Mouse (Mus musculus): ENCODE measurements around the gene Focad. TPM values are rescaled to one million over a fixed set of nuclear protein-coding genes. Genes with fewer than 3 reads are reported as not detected.
A peak's percentile ranks its signal among the peaks of the same experiment; 100 is the strongest.
"Not testable (repeated sequence)": the region's sequence is repeated elsewhere in the genome, so short reads cannot be mapped to it uniquely, and the experiment has no call there.

The Focad gene
- polyA plus RNA-seq, 1 experiment, result 9.5 TPM

GRCm38 (mm10) chr4:88345065-88345464 is 250.6 kb downstream of the Focad start:
- DNase-seq, result no peak
- WGBS, result 77% methylated on average over 4 of the region's 4 CpGs
- H3K4me1 ChIP-seq (ENCODE audit: control insufficient read depth, insufficient read depth, low read length), result no peaks in the 10 kb centered on the region
- no peak overlapping the region for H3K4me3 ChIP-seq (replicated peaks; ENCODE audit: extremely low read depth, low read depth, low read length)
- TF ChIP-seq POLR2A (IDR thresholded peaks at IDR 0.05; ENCODE audit: borderline replicate concordance, extremely low read depth, low read depth, low read length) (no peak), CTCF (IDR thresholded peaks at IDR 0.05; ENCODE audit: insufficient read depth, low read length) (no peak)

DNA sequence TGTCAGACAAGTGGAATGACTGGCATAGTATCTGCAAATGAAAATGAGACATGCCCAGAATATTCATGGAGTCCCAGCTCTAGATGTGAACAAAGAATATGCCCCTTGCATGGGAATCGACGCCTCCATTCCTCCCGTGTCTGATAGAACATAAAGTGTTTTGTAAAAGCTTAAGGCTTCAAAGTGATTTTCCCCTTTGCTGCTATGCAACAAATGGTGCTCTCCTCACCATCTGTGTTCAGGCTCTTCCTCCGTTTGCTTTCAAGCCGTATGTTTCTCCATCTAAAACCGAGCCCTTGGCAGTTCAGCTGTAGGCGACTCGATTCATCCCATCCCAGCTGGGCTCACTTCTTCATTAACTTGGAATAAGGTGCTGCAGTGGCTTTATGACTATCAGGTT is 251.5 kb downstream of the Focad start:
- Histone ChIP-seq H3K4me1 (ENCODE audit: control insufficient read depth, insufficient read depth, low read length) (no peaks in the 10 kb centered on the region; the same call in 1 of the 2 replicates), H3K4me3 (replicated peaks; ENCODE audit: extremely low read depth, low read depth, low read length) (no peak overlapping the region)
- 82% methylated on average over 8 of the region's 8 CpGs for WGBS
- TF ChIP-seq POLR2A (IDR thresholded peaks at IDR 0.05; ENCODE audit: borderline replicate concordance, extremely low read depth, low read depth, low read length), result no peak
- no peak for TF ChIP-seq CTCF (IDR thresholded peaks at IDR 0.05; ENCODE audit: insufficient read depth, low read length)
- no peak for DNase-seq

- WGBS, result 2% methylated on average over 4 of the region's 4 CpGs
- peak; percentile 42 for DNase-seq
- H3K4me3 ChIP-seq (replicated peaks; ENCODE audit: extremely low read depth, low read depth, low read length), result no peak overlapping the region
- no peaks in the 10 kb centered on the region; the same call in 1 of the 2 replicates for H3K4me1 ChIP-seq (ENCODE audit: control insufficient read depth, insufficient read depth, low read length)
- TF ChIP-seq CTCF (IDR thresholded peaks at IDR 0.05; ENCODE audit: insufficient read depth, low read length) (peak; percentile 84), POLR2A (IDR thresholded peaks at IDR 0.05; ENCODE audit: borderline replicate concordance, extremely low read depth, low read depth, low read length) (no peak)
Observed at GRCm38 (mm10) chr4:88350910-88351309, 256.5 kb downstream of the Focad start.

- Histone ChIP-seq H3K4me3 (replicated peaks; ENCODE audit: extremely low read depth, low read depth, low read length) (no peak overlapping the region), H3K4me1 (ENCODE audit: control insufficient read depth, insufficient read depth, low read length) (no peaks in the 10 kb centered on the region)
- no peak for TF ChIP-seq POLR2A (IDR thresholded peaks at IDR 0.05; ENCODE audit: borderline replicate concordance, extremely low read depth, low read depth, low read length)
- no peak for TF ChIP-seq CTCF (IDR thresholded peaks at IDR 0.05; ENCODE audit: insufficient read depth, low read length)
- no peak for DNase-seq
- 74% methylated on average over 2 of the region's 2 CpGs for WGBS
Observed at GRCm38 (mm10) chr4:88356652-88357051, 262.2 kb downstream of the Focad start.

GRCm38 (mm10) chr4:88357431-88357830 is 263.0 kb downstream of the Focad start:
- H3K4me1 ChIP-seq (ENCODE audit: control insufficient read depth, insufficient read depth, low read length), result no peaks in the 10 kb centered on the region
- no peak for DNase-seq
- 75% methylated on average over 3 of the region's 3 CpGs for WGBS
- no peak for TF ChIP-seq POLR2A (IDR thresholded peaks at IDR 0.05; ENCODE audit: borderline replicate concordance, extremely low read depth, low read depth, low read length)
- no peak for TF ChIP-seq CTCF (IDR thresholded peaks at IDR 0.05; ENCODE audit: insufficient read depth, low read length)
- H3K4me3 ChIP-seq (replicated peaks; ENCODE audit: extremely low read depth, low read depth, low read length), result no peak overlapping the region

DNA sequence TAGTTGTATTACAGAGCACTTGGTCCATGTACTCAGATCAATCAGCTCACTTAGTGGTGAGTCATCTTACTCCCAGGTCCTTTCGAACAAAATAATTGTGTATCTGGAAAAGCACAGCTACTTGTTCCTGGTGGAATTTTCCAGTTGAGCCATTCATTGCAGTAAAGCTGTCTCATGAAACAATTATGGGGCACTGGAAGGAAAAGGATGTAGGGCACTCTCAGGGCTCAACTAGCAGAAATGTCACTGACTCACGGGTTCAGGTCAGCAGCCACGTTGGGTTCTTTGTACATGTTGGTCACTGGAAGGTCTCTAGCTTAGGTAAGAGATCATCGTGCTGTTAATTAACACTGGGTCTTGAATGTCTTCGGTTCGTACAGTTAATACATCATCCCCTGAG is 275.5 kb downstream of the Focad start:
- Histone ChIP-seq H3K4me1 (ENCODE audit: control insufficient read depth, insufficient read depth, low read length) (no peaks in the 10 kb centered on the region), H3K4me3 (replicated peaks; ENCODE audit: extremely low read depth, low read depth, low read length) (no peak overlapping the region)
- TF ChIP-seq POLR2A (IDR thresholded peaks at IDR 0.05; ENCODE audit: borderline replicate concordance, extremely low read depth, low read depth, low read length) (no peak), CTCF (IDR thresholded peaks at IDR 0.05; ENCODE audit: insufficient read depth, low read length) (no peak)
- 90% methylated on average over 6 of the region's 6 CpGs for WGBS
- no peak for DNase-seq

DNA sequence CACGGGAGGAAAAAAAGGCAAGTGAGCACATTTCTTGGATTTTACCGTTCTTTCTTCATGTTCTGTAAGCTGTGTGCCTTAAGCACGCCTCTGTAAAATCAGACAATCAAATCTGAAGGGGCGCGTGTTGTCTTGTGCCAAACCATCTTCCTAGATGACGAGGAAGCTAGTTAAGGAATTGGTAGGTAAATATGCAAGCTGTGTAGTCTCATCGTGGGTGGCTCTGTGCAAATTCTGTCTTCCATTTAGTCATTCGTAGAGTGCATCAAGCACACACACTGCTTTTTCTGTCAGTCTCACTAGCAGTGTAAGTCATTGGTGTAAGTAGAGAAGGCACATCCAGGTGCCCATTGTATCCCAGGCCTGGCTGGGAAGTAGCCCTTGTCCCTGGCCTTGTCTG is 276.4 kb downstream of the Focad start:
- WGBS, result 88% methylated on average over 8 of the region's 8 CpGs
- no peak for DNase-seq
- Histone ChIP-seq H3K4me1 (ENCODE audit: control insufficient read depth, insufficient read depth, low read length) (no peaks in the 10 kb centered on the region), H3K4me3 (replicated peaks; ENCODE audit: extremely low read depth, low read depth, low read length) (no peak overlapping the region)
- no peak for TF ChIP-seq CTCF (IDR thresholded peaks at IDR 0.05; ENCODE audit: insufficient read depth, low read length)
- no peak for TF ChIP-seq POLR2A (IDR thresholded peaks at IDR 0.05; ENCODE audit: borderline replicate concordance, extremely low read depth, low read depth, low read length)

- no peak for TF ChIP-seq POLR2A (IDR thresholded peaks at IDR 0.05; ENCODE audit: borderline replicate concordance, extremely low read depth, low read depth, low read length)
- no peak for TF ChIP-seq CTCF (IDR thresholded peaks at IDR 0.05; ENCODE audit: insufficient read depth, low read length)
- WGBS, result 86% methylated on average over 18 of the region's 18 CpGs
- Histone ChIP-seq H3K4me3 (replicated peaks; ENCODE audit: extremely low read depth, low read depth, low read length) (no peak overlapping the region), H3K4me1 (ENCODE audit: control insufficient read depth, insufficient read depth, low read length) (no peaks in the 10 kb centered on the region)
- DNase-seq, result no peak
Observed at GRCm38 (mm10) chr4:88372293-88373224, 278.1 kb downstream of the Focad start.

GRCm38 (mm10) chr4:88390036-88390435 is 295.6 kb downstream of the Focad start:
- H3K4me1 ChIP-seq (ENCODE audit: control insufficient read depth, insufficient read depth, low read length), result no peaks in the 10 kb centered on the region
- no peak overlapping the region for H3K4me3 ChIP-seq (replicated peaks; ENCODE audit: extremely low read depth, low read depth, low read length)
- TF ChIP-seq POLR2A (IDR thresholded peaks at IDR 0.05; ENCODE audit: borderline replicate concordance, extremely low read depth, low read depth, low read length) (no peak), CTCF (IDR thresholded peaks at IDR 0.05; ENCODE audit: insufficient read depth, low read length) (no peak)
- 64% methylated on average over 1 of the region's 1 CpGs for WGBS
- DNase-seq, result no peak

DNA sequence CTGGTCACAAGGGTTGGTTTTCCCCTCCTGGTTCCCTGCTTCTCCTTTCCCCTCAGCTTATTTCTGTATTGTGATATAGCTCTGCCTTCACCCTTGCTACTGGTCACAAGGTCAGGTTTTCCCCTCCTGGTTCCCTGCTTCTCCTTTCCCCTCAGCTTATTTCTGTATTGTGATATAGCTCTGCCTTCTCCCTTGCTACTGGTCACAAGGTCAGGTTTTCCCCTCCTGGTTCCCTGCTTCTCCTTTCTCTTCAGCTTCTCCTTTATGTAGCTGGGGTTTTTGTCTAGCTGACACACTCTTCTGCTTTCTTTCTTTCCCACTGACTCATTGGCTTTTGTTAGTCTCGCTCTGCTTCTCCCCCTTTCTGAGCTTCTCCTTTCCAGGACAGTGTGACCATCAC is 296.2 kb downstream of the Focad start:
- not testable (repeated sequence) for H3K4me1 ChIP-seq (ENCODE audit: control insufficient read depth, insufficient read depth, low read length); DNase-seq; H3K4me3 ChIP-seq (replicated peaks; ENCODE audit: extremely low read depth, low read depth, low read length)
- 88% methylated on average over 1 of the region's 1 CpGs for WGBS
